ENCODE assay signal across 18 mouse cellular contexts in the genomic region with DNA sequence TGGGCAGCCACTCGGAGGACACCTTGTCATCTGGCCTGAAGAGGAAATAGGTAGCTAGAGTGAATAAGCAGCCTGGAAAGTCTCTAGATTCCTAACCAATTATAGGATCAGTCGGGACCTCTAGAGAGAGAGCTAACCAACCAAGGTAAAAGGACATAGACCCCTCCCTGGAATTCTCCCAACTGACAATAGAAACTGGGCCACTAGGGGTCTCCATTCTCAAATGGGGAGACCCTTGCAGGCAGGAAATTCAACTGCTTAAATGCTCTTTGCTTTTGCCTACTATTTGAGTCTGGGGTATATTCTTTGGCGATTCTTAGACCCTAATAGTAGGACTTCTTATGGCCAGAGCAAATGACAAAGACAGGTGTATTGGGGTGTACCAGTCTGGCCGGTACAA. TPM values are rescaled to one million over a fixed set of nuclear protein-coding genes. Genes with fewer than 3 reads are reported as not detected.
DNase-seq lines count a peak whose midpoint lies in the region; ATAC-seq and TF ChIP-seq lines count a peak whose summit lies in the region.
"Had no signal": no experiment of that assay in that cellular context is flagged by ENCODE, and none has a peak within 500 bp of the region (broad histone marks: within the 10 kb centered on the region; RNA-seq: fewer than 3 reads in every experiment).

No protein-coding gene starts in this region.

- WGBS in hindbrain, postnatal 0 days, result 71% methylated on average over 4 of the region's 4 CpGs
- WGBS in hindbrain, embryonic 14.5 days, result 75% methylated on average over 4 of the region's 4 CpGs
- 75% methylated on average over 4 of the region's 4 CpGs for WGBS in midbrain, postnatal 0 days
- 78% methylated on average over 4 of the region's 4 CpGs for WGBS in midbrain, embryonic 13.5 days

- no peaks in the 10 kb centered on the region for H3K36me3 ChIP-seq in hindbrain, postnatal 0 days (ENCODE audit: insufficient read depth, low read length)
- H3K36me3 ChIP-seq in hindbrain, embryonic 14.5 days (replicated peaks; ENCODE audit: control insufficient read depth, insufficient read depth), result no peaks in the 10 kb centered on the region
- H3K36me3 ChIP-seq in midbrain, postnatal 0 days (ENCODE audit: insufficient read depth, low read length), result no peaks in the 10 kb centered on the region
- H3K36me3 ChIP-seq in midbrain, embryonic 13.5 days, result no peaks in the 10 kb centered on the region
- H3K36me3 ChIP-seq: forebrain, embryonic 15.5 days; hindbrain, embryonic 12.5 days; midbrain, embryonic 10.5 days; neural tube, embryonic 15.5 days had no signal

- no peaks in the 10 kb centered on the region for H3K27me3 ChIP-seq in hindbrain, postnatal 0 days (ENCODE audit: insufficient read depth, low read length)
- H3K27me3 ChIP-seq in hindbrain, embryonic 14.5 days (ENCODE audit: control insufficient read depth, insufficient read depth, low read length), result no peaks in the 10 kb centered on the region
- no peaks in the 10 kb centered on the region for H3K27me3 ChIP-seq in midbrain, postnatal 0 days (ENCODE audit: insufficient read depth, low read length)
- H3K27me3 ChIP-seq in midbrain, embryonic 13.5 days, result no peaks in the 10 kb centered on the region
- H3K27me3 ChIP-seq: forebrain, embryonic 15.5 days; hindbrain, embryonic 12.5 days; neural tube, embryonic 15.5 days had no signal

- no peaks in the 10 kb centered on the region for H3K9me3 ChIP-seq in hindbrain, postnatal 0 days (ENCODE audit: low read length)
- no peaks in the 10 kb centered on the region for H3K9me3 ChIP-seq in hindbrain, embryonic 14.5 days (ENCODE audit: control insufficient read depth, low read length)
- no peaks in the 10 kb centered on the region for H3K9me3 ChIP-seq in midbrain, postnatal 0 days (ENCODE audit: low read length)
- no peaks in the 10 kb centered on the region for H3K9me3 ChIP-seq in midbrain, embryonic 13.5 days
- H3K9me3 ChIP-seq: forebrain, embryonic 15.5 days; hindbrain, embryonic 12.5 days; midbrain, embryonic 10.5 days; neural tube, embryonic 15.5 days had no signal

- DNase-seq in hindbrain, postnatal 0 days (ENCODE audit: low spot score), result no peak
- no peak for DNase-seq in hindbrain, embryonic 14.5 days (ENCODE audit: low spot score)
- no peak for DNase-seq in midbrain, postnatal 0 days (ENCODE audit: low spot score)
- peak; percentile 51 for DNase-seq in embryo, embryonic 11 days
- peak; percentile 26 for DNase-seq in retina, postnatal 1 day
- DNase-seq: adrenal gland, adult 8-10 months; cerebellum, adult 11 months; cerebellum, postnatal 36 days; kidney, adult 18-20 months; kidney, postnatal 14 days; lung, postnatal 36 days had no signal

- no peak for ATAC-seq in hindbrain, postnatal 0 days
- ATAC-seq in hindbrain, embryonic 14.5 days (ENCODE audit: low FRiP score), result no peak
- ATAC-seq in midbrain, postnatal 0 days (ENCODE audit: low FRiP score), result no peak
- ATAC-seq in midbrain, embryonic 13.5 days, result no peak
- ATAC-seq in CD4-positive, CD25-positive, alpha-beta regulatory T cell, adult 4 months, result no peak
- ATAC-seq: forebrain, embryonic 15.5 days had no signal

- H3K4me1 ChIP-seq in hindbrain, postnatal 0 days (ENCODE audit: insufficient read depth, low read length), result no peaks in the 10 kb centered on the region
- H3K4me1 ChIP-seq in hindbrain, embryonic 14.5 days (replicated peaks; ENCODE audit: control insufficient read depth, insufficient read depth, low read length), result no peaks in the 10 kb centered on the region
- no peaks in the 10 kb centered on the region for H3K4me1 ChIP-seq in midbrain, postnatal 0 days (ENCODE audit: insufficient read depth, low read length)
- no peaks in the 10 kb centered on the region for H3K4me1 ChIP-seq in midbrain, embryonic 13.5 days (replicated peaks)
- H3K4me1 ChIP-seq: forebrain, embryonic 15.5 days; hindbrain, embryonic 12.5 days; neural tube, embryonic 15.5 days had no signal

- H3K9ac ChIP-seq in hindbrain, postnatal 0 days (replicated peaks; ENCODE audit: low read length), result no peak overlapping the region
- H3K9ac ChIP-seq in hindbrain, embryonic 14.5 days, result no peak overlapping the region
- H3K9ac ChIP-seq in midbrain, postnatal 0 days (replicated peaks; ENCODE audit: low read length, poor library complexity, severe bottlenecking), result no peak overlapping the region
- H3K9ac ChIP-seq in midbrain, embryonic 13.5 days (replicated peaks), result no peak overlapping the region
- H3K9ac ChIP-seq: forebrain, embryonic 15.5 days; hindbrain, embryonic 12.5 days; neural tube, embryonic 15.5 days had no signal

- H3K27ac ChIP-seq in hindbrain, postnatal 0 days, result no peak overlapping the region
- no peak overlapping the region for H3K27ac ChIP-seq in hindbrain, embryonic 14.5 days
- H3K27ac ChIP-seq in midbrain, postnatal 0 days (ENCODE audit: low read depth, low read length), result no peak overlapping the region
- no peak overlapping the region for H3K27ac ChIP-seq in midbrain, embryonic 13.5 days
- H3K27ac ChIP-seq: forebrain, embryonic 15.5 days; hindbrain, embryonic 12.5 days; midbrain, embryonic 10.5 days; neural tube, embryonic 15.5 days had no signal

- peak; percentile 29 for TF ChIP-seq CTCF in hindbrain, postnatal 0 days (IDR thresholded peaks at IDR 0.05; ENCODE audit: low read depth)
- peak; percentile 42 for TF ChIP-seq CTCF in midbrain, postnatal 0 days (IDR thresholded peaks at IDR 0.05)

- no peak overlapping the region for H3K4me2 ChIP-seq in hindbrain, postnatal 0 days (ENCODE audit: low read depth, low read length)
- H3K4me2 ChIP-seq in hindbrain, embryonic 14.5 days (replicated peaks), result no peak overlapping the region
- H3K4me2 ChIP-seq in midbrain, postnatal 0 days (ENCODE audit: low read depth, low read length, poor library complexity, severe bottlenecking), result no peak overlapping the region
- H3K4me2 ChIP-seq in midbrain, embryonic 13.5 days (replicated peaks), result no peak overlapping the region
- H3K4me2 ChIP-seq: forebrain, embryonic 15.5 days; hindbrain, embryonic 12.5 days; neural tube, embryonic 15.5 days had no signal

- H3K4me3 ChIP-seq in hindbrain, postnatal 0 days (ENCODE audit: low read length), result no peak overlapping the region
- no peak overlapping the region for H3K4me3 ChIP-seq in hindbrain, embryonic 14.5 days (replicated peaks; ENCODE audit: low read length)
- H3K4me3 ChIP-seq in midbrain, postnatal 0 days (ENCODE audit: low read depth, low read length), result no peak overlapping the region
- H3K4me3 ChIP-seq in midbrain, embryonic 13.5 days (replicated peaks), result no peak overlapping the region
- H3K4me3 ChIP-seq: forebrain, embryonic 15.5 days; hindbrain, embryonic 12.5 days; midbrain, embryonic 10.5 days; myocyte; neural tube, embryonic 15.5 days had no signal

RNA-seq across cellular contexts. Expression of gene Osbpl11, which starts 49.7 kb away (rescaled TPM):
- 23.6 and 25.0 TPM in 2 replicates for total RNA-seq in hindbrain, postnatal 0 days (2014; rRNA removed)
- polyA plus RNA-seq in hindbrain, postnatal 0 days (2015; fragmentation: Nextera tagmentation; extraction: Ambion mirVana), result 10.8 and 10.9 TPM in 2 replicates
- polyA plus RNA-seq in hindbrain, embryonic 14.5 days (2014; fragmentation: Nextera tagmentation; extraction: Ambion mirVana), result 18.0 and 20.9 TPM in 2 replicates
- 25.1 TPM in 2 replicates for total RNA-seq in midbrain, postnatal 0 days (2014; rRNA removed)
- polyA plus RNA-seq in midbrain, postnatal 0 days (2015; fragmentation: Nextera tagmentation; extraction: Ambion mirVana), result 11.7 and 12.0 TPM in 2 replicates
- 16.8 and 19.8 TPM in 2 replicates for polyA plus RNA-seq in midbrain, embryonic 13.5 days (2015; fragmentation: Nextera tagmentation; extraction: Ambion mirVana)
- polyA plus RNA-seq in CD4-positive, CD25-positive, alpha-beta regulatory T cell, adult 4 months (2017; shearing (Covaris generic)), result 1 to 10 TPM; 5.1 to 8.6 TPM

Comparison
In these comparisons a context has a peak if more than half of its experiments do, and no peak if none do; other contexts are left out.
1. DNase-seq: peak in embryo, embryonic 11 days (single experiment) and retina, postnatal 1 day (single experiment); none in hindbrain, postnatal 0 days (single experiment), hindbrain, embryonic 14.5 days (single experiment) and midbrain, postnatal 0 days (single experiment).